Mouse (Mus musculus) heart, adult 2 months (tissue): ENCODE results near the gene Tmem151b.

Source experiments
- CTCF ChIP-seq: fragments of 200-600 bp; IDR thresholded peaks from 2 replicates; pipeline ENCODE4 v1.8.1; 2022; ENCODE audit warnings: antibody characterized with exemption, mild to moderate bottlenecking, moderate library complexity
- POLR2A ChIP-seq: fragments of 200-500 bp; IDR thresholded peaks from 2 replicates; pipeline ENCODE4 v1.6.1; 2011; ENCODE audit warnings: mild to moderate bottlenecking, low read depth, low read length, control low read depth; ENCODE audit not compliant: insufficient read depth

- TF ChIP-seq POLR2A (no peak), CTCF (no peak)
These were observed 19.1 kb downstream of the Tmem151b start for GRCm38 (mm10) chr17:45530346-45530782.
